Mouse (Mus musculus) neural tube, embryonic 14.5 days (tissue): ENCODE data around the gene Clp1. TPM values are rescaled to one million over a fixed set of nuclear protein-coding genes. Genes with fewer than 3 reads are reported as not detected.
"Not testable (repeated sequence)": the region's sequence is repeated elsewhere in the genome, so short reads cannot be mapped to it uniquely, and the experiment has no call there.

Source experiments
- ATAC-seq: fragments of 200-750 bp; cut with Nextera tagmentation; 2 replicates; pipeline ENCODE4 v1.8.0; 2017; ENCODE audit warnings: low read depth, mild to moderate bottlenecking, moderate TSS enrichment, moderate library complexity
- H3K27ac ChIP-seq: fragments of 300-500 bp; sonication (generic); 2 replicates; pipeline ENCODE4 v1.5.1; 2014; ENCODE audit warnings: low read depth, mild to moderate bottlenecking, control low read depth, low read length, moderate library complexity, mixed read lengths
- H3K27me3 ChIP-seq: fragments of 300-500 bp; sonication (generic); 2 replicates; pipeline ENCODE4 v1.6.1; 2014; ENCODE audit warnings: low read length; ENCODE audit not compliant: control insufficient read depth, insufficient read depth
- H3K36me3 ChIP-seq: fragments of 300-500 bp; sonication (generic); 2 replicates; pipeline ENCODE4 v1.6.1; 2014; ENCODE audit warnings: low read length, mixed read lengths; ENCODE audit not compliant: control insufficient read depth, insufficient read depth
- H3K4me1 ChIP-seq: fragments of 300-500 bp; sonication (generic); 2 replicates; pipeline ENCODE4 v1.6.1; 2014; ENCODE audit warnings: low read length; ENCODE audit not compliant: control insufficient read depth, insufficient read depth
- H3K4me2 ChIP-seq: fragments of 300-500 bp; sonication (generic); 2 replicates; pipeline ENCODE4 v1.6.1; 2014; ENCODE audit warnings: mild to moderate bottlenecking, low read depth, low read length, control low read depth
- H3K4me3 ChIP-seq: fragments of 300-500 bp; sonication (generic); 2 replicates; pipeline ENCODE4 v1.5.1; 2014; ENCODE audit warnings: low read depth, low read length, control low read depth, mixed read lengths
- H3K9ac ChIP-seq: fragments of 300-500 bp; sonication (generic); replicated peaks from 2 replicates; pipeline ENCODE4 v1.6.1; 2014; ENCODE audit warnings: low read depth, mild to moderate bottlenecking, control low read depth, low read length, mixed read lengths
- H3K9me3 ChIP-seq: fragments of 300-500 bp; sonication (generic); 2 replicates; pipeline ENCODE4 v1.6.1; 2016; ENCODE audit warnings: low read length; ENCODE audit not compliant: control insufficient read depth
- WGBS: fragments of 180-500 bp; shearing (Covaris S2); extraction: QIAGEN DNeasy Blood & Tissue Kit; methylation state at CpG from one replicate; pipeline ENCODE4 v1.1.7; 2014; 5-methylcytosine and 5-hydroxymethylcytosine counted together
- polyA plus RNA-seq: library from polyadenylated mRNA; unstranded; fragments of >200 nt; fragmentation: Nextera tagmentation; extraction: Ambion mirVana; gene quantifications from 2 replicates; pipeline ENCODE4 v1.2.1, GENCODE M21; 2014

The Clp1 gene
- polyA plus RNA-seq, 1 experiment from 2014 or later: 20.6 TPM

DNA sequence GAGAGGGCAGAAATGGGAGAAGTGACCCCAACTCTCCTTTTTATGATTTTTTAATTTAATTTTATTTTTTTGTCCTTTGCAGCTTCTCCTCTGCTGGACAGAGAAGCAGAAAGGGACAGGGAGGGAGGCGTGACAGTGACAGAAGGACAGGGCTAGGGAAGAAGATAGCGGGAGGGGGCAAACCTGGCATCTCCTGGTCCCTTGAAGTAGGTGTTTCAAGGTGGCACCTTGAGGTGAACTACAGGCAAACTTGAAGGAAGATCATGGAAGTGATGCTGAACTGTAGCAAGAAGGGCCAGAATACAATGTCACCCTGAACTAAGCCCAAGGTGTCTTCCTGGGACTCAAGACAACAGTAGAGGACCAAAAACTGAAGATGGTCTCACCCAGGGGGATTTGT lies 7.8 kb upstream of the Clp1 start:
- no peak for ATAC-seq
- H3K27ac ChIP-seq: peak overlapping the region; percentile 90
- peaks cover 36% of the 10 kb centered on the region for H3K4me1 ChIP-seq
- H3K4me2 ChIP-seq: peak overlapping the region; percentile 84
- H3K27me3 ChIP-seq: no peaks in the 10 kb centered on the region
- 0% methylated on average over 2 of the region's 2 CpGs for WGBS
- H3K36me3 ChIP-seq: no peaks in the 10 kb centered on the region
- peak overlapping the region; percentile 61 for H3K4me3 ChIP-seq
- H3K9me3 ChIP-seq: no peaks in the 10 kb centered on the region
- peak overlapping the region; percentile 90 for H3K9ac ChIP-seq

DNA sequence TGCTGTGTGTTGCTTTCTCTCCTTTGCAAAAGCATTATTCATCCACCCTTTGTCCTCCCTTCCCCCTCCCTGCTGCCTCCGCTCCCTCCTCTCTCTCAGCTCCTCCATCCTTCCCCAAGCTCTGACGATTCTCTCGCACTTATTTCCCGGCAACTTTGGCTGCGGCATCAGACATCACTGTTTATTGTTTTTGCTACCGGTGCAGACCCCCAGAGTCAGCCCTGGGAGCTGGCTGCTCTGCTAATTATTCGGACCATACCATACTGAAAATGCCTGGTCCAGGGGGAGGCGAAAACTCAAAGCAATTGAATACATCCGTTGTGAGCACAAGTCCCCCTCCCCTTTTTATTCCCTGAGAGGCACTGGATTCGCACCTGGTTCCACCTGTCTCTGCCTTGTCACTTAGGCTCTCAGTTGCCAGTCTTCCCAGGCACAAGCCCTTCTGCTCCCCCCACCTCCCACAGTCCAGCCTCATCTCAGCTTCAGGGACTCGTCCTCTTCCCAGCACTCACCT lies 7.3 kb upstream of the Clp1 start:
- Histone ChIP-seq H3K4me1 (peaks cover 36% of the 10 kb centered on the region), H3K9ac (peak overlapping the region; percentile 90), H3K4me2 (peak overlapping the region; percentile 84), H3K27ac (peak overlapping the region; percentile 90), H3K36me3 (no peaks in the 10 kb centered on the region), H3K4me3 (peak overlapping the region; percentile 61), H3K27me3 (no peaks in the 10 kb centered on the region), H3K9me3 (no peaks in the 10 kb centered on the region)
- under 1% methylated on average over 11 of the region's 11 CpGs for WGBS
- ATAC-seq: peak; percentile 60

DNA sequence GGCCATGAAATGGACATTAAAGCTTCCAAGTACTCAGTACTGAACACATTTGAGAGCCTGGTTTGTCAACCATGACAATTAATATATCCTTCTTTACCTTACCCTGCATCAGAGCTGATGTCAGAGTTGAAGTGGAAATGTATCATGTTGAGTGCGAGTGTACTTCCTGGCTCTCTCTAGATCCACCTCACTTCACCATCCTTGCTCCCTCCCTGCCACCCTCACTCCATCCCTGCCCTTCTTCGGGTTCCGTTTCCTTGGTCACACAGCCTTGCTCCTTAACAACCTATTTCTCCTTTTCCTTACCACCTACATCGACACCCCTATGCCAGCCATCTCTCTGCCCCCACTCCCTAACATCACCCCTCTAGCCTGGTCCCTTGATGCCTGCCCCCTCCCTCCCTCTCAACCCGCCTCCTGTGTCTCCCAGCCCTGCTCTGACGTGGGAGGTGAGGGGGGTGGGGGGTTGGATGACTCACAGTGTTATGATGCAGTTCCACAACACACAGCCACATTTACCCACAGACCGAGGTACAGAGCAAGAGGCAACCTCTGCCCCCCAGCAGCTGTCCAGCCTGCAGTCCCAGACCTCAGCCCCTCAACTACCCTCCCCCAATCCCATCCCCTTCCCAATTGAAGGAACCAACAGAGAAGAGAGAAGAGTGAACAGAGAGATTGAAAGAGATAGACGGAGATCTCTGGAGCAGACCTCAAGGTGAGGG lies 6.6 kb upstream of the Clp1 start, which contains the start of gene Ypel4:
Gene Ypel4, plus strand, starts transcription at position 480 of the 722 bp plus-strand sequence.
- 4% methylated on average over 8 of the region's 8 CpGs for WGBS
- peak; percentile 85 for ATAC-seq
- H3K27ac ChIP-seq: peak within 1 kb of the TSS; percentile 90
- no peaks in the 10 kb centered on the region for H3K36me3 ChIP-seq
- H3K4me2 ChIP-seq: peak within 1 kb of the TSS; percentile 84
- H3K27me3 ChIP-seq: no peaks in the 10 kb centered on the region
- H3K9ac ChIP-seq: peak within 1 kb of the TSS; percentile 90
- H3K4me3 ChIP-seq: peak within 1 kb of the TSS; percentile 61
- peaks cover 36% of the 10 kb centered on the region for H3K4me1 ChIP-seq
- no peaks in the 10 kb centered on the region for H3K9me3 ChIP-seq

DNA sequence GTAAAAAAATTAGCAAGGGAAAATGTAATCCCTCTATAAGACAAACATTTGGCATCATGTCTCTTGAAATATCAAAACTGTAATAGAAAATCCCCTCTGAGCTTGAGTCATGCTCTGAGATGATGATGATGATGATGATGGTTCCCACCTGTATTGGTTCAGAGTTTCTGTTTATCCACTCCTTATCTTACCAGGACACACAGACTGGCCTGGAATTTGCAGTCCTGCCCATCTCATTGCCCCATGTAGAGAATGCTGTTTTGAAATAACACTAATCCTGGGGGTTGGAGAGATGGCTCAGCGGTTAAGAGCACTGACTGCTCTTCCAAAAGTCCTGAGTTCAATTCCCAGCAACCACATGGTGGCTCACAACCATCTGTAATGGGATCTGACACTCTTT lies 5.2 kb upstream of the Clp1 start:
- no peak for ATAC-seq
- Histone ChIP-seq H3K4me1 (peaks cover 31% of the 10 kb centered on the region), H3K27me3 (no peaks in the 10 kb centered on the region), H3K27ac (no peak overlapping the region), H3K9me3 (no peaks in the 10 kb centered on the region), H3K4me2 (no peak overlapping the region), H3K4me3 (no peak overlapping the region), H3K9ac (no peak overlapping the region), H3K36me3 (no peaks in the 10 kb centered on the region)
- WGBS: 89% methylated on average over 1 of the region's 1 CpGs

DNA sequence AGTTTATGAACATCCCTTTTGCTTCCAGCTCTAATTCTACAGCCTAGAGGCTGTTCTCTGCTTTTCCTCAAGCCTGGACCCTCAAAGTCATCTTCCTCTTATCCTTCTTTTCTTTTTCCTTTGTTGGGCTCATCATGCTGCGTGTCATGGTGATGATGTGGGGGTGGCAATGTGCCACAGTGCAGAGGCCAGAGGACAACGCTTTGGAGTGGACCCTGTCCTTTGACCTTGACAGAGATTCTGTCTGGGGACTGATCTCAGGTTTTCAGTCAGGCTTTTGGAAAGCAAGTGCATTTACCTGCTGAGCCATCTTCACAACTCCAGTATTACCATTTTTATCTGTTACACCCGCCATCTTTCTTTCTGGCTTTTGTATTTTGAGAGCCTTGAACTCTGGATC lies 4.1 kb upstream of the Clp1 start:
- Histone ChIP-seq H3K9ac (no peak overlapping the region), H3K4me2 (no peak overlapping the region), H3K4me3 (no peak overlapping the region), H3K9me3 (no peaks in the 10 kb centered on the region), H3K27me3 (no peaks in the 10 kb centered on the region), H3K36me3 (no peaks in the 10 kb centered on the region), H3K27ac (no peak overlapping the region), H3K4me1 (peaks cover 24% of the 10 kb centered on the region)
- WGBS: 86% methylated on average over 3 of the region's 3 CpGs
- ATAC-seq: no peak

DNA sequence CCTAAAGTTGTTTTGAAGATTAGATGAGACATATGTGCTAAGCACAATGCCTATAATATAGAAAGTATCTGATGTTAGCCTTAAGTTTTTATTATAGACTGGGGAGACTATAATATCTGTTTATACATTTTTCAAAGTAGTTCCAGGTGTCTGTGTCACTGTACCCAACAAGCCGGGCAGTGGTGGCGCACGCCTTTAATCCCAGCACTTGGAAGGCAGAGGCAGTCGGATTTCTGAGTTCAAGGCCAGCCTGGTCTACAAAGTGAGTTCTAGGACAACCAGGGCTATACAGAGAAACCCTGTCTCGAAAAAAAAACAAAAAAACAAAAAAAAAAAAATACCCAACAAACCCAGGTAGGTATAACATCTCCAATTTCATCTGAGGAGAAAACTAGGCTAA lies 1.0 kb upstream of the Clp1 start:
- not testable (repeated sequence) for H3K4me3 ChIP-seq, ATAC-seq
- peak overlapping the region; percentile 94; the same call in 1 of the 2 replicates for H3K4me2 ChIP-seq

DNA sequence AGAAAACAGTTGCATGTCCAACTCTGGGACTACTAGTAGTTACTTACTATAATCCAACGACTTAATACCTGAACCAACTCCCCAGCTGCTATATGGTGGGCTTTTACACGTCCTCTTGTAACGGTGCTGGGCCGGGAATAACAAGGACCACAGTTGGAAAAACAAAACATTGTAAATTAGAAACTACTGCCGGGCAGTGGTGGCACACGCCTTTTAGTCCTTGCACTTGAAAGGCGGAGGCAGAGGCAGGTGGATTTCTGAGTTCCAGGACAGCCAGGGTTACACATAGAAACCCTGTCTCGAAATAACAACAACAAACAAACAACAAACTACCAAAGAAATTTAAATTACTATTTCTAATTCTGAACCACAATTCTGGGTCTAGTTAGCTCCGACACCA lies 434 bp downstream of the Clp1 start:
- peaks cover 16% of the 10 kb centered on the region for H3K36me3 ChIP-seq
- WGBS: 3% methylated on average over 9 of the region's 9 CpGs
- no peaks in the 10 kb centered on the region for H3K9me3 ChIP-seq
- H3K27ac ChIP-seq: no peak overlapping the region
- ATAC-seq: peak; percentile 31
- no peaks in the 10 kb centered on the region for H3K27me3 ChIP-seq
- H3K4me2 ChIP-seq: peak overlapping the region; percentile 94
- H3K4me3 ChIP-seq: peak overlapping the region; percentile 55
- H3K9ac ChIP-seq: peak overlapping the region; percentile 42; the same call in 1 of the 2 replicates
- H3K4me1 ChIP-seq: peaks cover 18% of the 10 kb centered on the region

More for the DNA sequence above, 1.0 kb upstream of the Clp1 start:
- H3K9ac ChIP-seq, H3K9me3 ChIP-seq, H3K27ac ChIP-seq, H3K27me3 ChIP-seq: not testable (repeated sequence)
- H3K4me1 ChIP-seq: peaks cover 20% of the 10 kb centered on the region
- peaks cover 14% of the 10 kb centered on the region for H3K36me3 ChIP-seq
- 82% methylated on average over 5 of the region's 5 CpGs for WGBS

DNA sequence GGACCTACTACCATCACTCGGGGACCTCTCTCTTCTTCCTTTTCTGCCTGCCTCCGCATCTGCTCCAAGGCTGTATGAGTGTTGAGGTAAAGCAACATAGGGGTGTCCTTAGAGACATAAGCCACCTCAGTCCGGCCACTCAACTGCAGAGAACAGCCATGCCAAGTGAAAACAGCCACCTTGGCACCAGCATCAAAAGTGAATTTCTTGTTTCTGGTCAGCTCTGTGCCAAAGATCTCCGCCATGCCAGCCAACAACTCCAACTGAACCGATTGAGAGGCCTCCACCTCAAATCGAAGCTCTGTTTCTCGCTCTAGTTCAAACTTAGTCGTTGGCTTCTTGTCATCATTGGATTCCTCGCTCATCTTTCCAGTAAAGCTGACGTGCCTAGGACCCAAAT lies 1.4 kb downstream of the Clp1 start:
- no peak overlapping the region for H3K27ac ChIP-seq
- H3K4me1 ChIP-seq: peaks cover 18% of the 10 kb centered on the region
- H3K9ac ChIP-seq: no peak overlapping the region
- no peaks in the 10 kb centered on the region for H3K9me3 ChIP-seq
- H3K36me3 ChIP-seq: peaks cover 16% of the 10 kb centered on the region
- no peak overlapping the region for H3K4me3 ChIP-seq
- 96% methylated on average over 10 of the region's 10 CpGs for WGBS
- ATAC-seq: no peak
- H3K4me2 ChIP-seq: no peak overlapping the region
- H3K27me3 ChIP-seq: no peaks in the 10 kb centered on the region

DNA sequence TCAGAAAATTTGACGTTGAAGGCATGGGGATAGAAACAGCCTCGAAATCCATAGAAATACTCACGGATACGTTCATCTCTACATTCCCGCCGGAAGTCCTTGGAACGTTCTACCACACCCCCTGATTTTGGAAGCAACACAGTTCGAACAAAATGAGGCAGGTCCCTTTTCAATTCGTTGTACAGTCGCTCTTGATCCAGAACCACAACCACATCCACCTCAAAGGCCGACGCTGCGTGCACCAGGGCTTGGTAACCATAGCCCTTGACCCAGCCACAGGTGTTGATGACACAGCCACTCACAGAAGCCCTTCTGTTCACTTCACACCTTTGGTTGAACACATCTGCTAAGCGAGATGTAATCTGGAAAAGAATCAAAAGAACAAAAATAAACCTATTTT lies 3.3 kb downstream of the Clp1 start:
- H3K4me2 ChIP-seq: no peak overlapping the region
- ATAC-seq: no peak
- H3K9ac ChIP-seq: no peak overlapping the region
- peaks cover 16% of the 10 kb centered on the region for H3K36me3 ChIP-seq
- H3K27me3 ChIP-seq: no peaks in the 10 kb centered on the region
- no peaks in the 10 kb centered on the region for H3K9me3 ChIP-seq
- H3K4me1 ChIP-seq: peaks cover 18% of the 10 kb centered on the region
- no peak overlapping the region for H3K27ac ChIP-seq
- no peak overlapping the region for H3K4me3 ChIP-seq
- 95% methylated on average over 14 of the region's 14 CpGs for WGBS
